Mouse (Mus musculus): ENCODE data around the gene Adam12. TPM values are rescaled to one million over a fixed set of nuclear protein-coding genes. Genes with fewer than 3 reads are reported as not detected.

Adam12 gene
- total and polyA plus RNA-seq, 2 experiments: 0.28 TPM

- Histone ChIP-seq H3K27me3 (ENCODE audit: control insufficient read depth, insufficient read depth, low read length) (no peaks in the 10 kb centered on the region), H3K9ac (ENCODE audit: low read depth, low read length) (no peak overlapping the region), H3K36me3 (ENCODE audit: control insufficient read depth, insufficient read depth, low read length) (no peaks in the 10 kb centered on the region), H3K4me3 (ENCODE audit: insufficient read depth, low read depth, low read length) (no peak overlapping the region), H3K79me2 (ENCODE audit: control insufficient read depth, insufficient read depth, low read length) (no peaks in the 10 kb centered on the region), H3K27ac (replicated peaks; ENCODE audit: insufficient read depth, low read depth, low read length) (no peak overlapping the region), H3K4me1 (ENCODE audit: control insufficient read depth, insufficient read depth, low read length) (no peaks in the 10 kb centered on the region)
- TF ChIP-seq POLR2A (IDR thresholded peaks at IDR 0.05; ENCODE audit: extremely low read depth, insufficient read depth, low read length): no peak
- TF ChIP-seq CTCF (IDR thresholded peaks at IDR 0.05; ENCODE audit: low read depth, low read length): no peak
- DNase-seq (ENCODE audit: extremely low read depth, low read depth, low spot score): peak; percentile 6
- WGBS: 36% methylated on average over 4 of the region's 4 CpGs
Observed at GRCm38 (mm10) chr7:134261003-134261701, 29.2 kb upstream of the Adam12 start.

GRCm38 (mm10) chr7:134250273-134250870 is 18.4 kb upstream of the Adam12 start:
- no peak overlapping the region for H3K9ac ChIP-seq (ENCODE audit: low read depth, low read length)

GRCm38 (mm10) chr7:134248041-134248440 is 16.1 kb upstream of the Adam12 start:
- Histone ChIP-seq H3K27me3 (ENCODE audit: control insufficient read depth, insufficient read depth, low read length) (no peaks in the 10 kb centered on the region), H3K79me2 (ENCODE audit: control insufficient read depth, insufficient read depth, low read length) (no peaks in the 10 kb centered on the region), H3K4me1 (ENCODE audit: control insufficient read depth, insufficient read depth, low read length) (no peaks in the 10 kb centered on the region), H3K27ac (replicated peaks; ENCODE audit: insufficient read depth, low read depth, low read length) (no peak overlapping the region), H3K4me3 (ENCODE audit: insufficient read depth, low read depth, low read length) (no peak overlapping the region), H3K36me3 (ENCODE audit: control insufficient read depth, insufficient read depth, low read length) (no peaks in the 10 kb centered on the region), H3K9ac (ENCODE audit: low read depth, low read length) (no peak overlapping the region)
- WGBS: 90% methylated on average over 2 of the region's 2 CpGs
- TF ChIP-seq POLR2A (IDR thresholded peaks at IDR 0.05; ENCODE audit: extremely low read depth, insufficient read depth, low read length): no peak
- TF ChIP-seq CTCF (IDR thresholded peaks at IDR 0.05; ENCODE audit: low read depth, low read length): no peak
- DNase-seq (ENCODE audit: extremely low read depth, low read depth, low spot score): no peak

More at GRCm38 (mm10) chr7:134250273-134250870, 18.4 kb upstream of the Adam12 start:
- no peaks in the 10 kb centered on the region for H3K36me3 ChIP-seq (ENCODE audit: control insufficient read depth, insufficient read depth, low read length)
- H3K79me2 ChIP-seq (ENCODE audit: control insufficient read depth, insufficient read depth, low read length): no peaks in the 10 kb centered on the region
- DNase-seq (ENCODE audit: extremely low read depth, low read depth, low spot score): no peak
- H3K4me1 ChIP-seq (ENCODE audit: control insufficient read depth, insufficient read depth, low read length): no peaks in the 10 kb centered on the region
- H3K27ac ChIP-seq (replicated peaks; ENCODE audit: insufficient read depth, low read depth, low read length): no peak overlapping the region
- WGBS: 68% methylated on average over 7 of the region's 7 CpGs
- no peak overlapping the region for H3K4me3 ChIP-seq (ENCODE audit: insufficient read depth, low read depth, low read length)
- TF ChIP-seq CTCF (IDR thresholded peaks at IDR 0.05; ENCODE audit: low read depth, low read length): no peak
- no peak for TF ChIP-seq POLR2A (IDR thresholded peaks at IDR 0.05; ENCODE audit: extremely low read depth, insufficient read depth, low read length)
- H3K27me3 ChIP-seq (ENCODE audit: control insufficient read depth, insufficient read depth, low read length): no peaks in the 10 kb centered on the region

DNA sequence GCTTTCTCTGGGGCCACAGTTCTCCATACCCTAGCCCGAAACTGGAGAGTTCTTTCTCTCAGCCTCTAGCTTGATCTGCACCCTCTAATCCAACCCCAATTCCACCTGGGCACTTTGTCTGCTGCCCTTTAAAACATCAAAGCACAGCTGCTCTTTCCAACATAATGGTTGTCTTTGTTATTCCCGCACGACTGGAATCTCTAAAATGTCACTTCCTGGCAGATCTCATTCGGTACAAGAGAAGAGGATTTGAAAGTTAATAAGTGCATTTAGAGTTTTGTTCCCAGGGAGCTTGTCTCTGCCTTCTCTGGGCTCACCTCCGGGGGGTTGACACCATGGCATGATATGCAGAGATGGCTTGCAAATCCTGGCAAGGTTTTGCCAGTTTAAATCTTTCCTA is 14.7 kb upstream of the Adam12 start:
- WGBS: 63% methylated on average over 5 of the region's 5 CpGs
- TF ChIP-seq CTCF (IDR thresholded peaks at IDR 0.05; ENCODE audit: low read depth, low read length): no peak
- TF ChIP-seq POLR2A (IDR thresholded peaks at IDR 0.05; ENCODE audit: extremely low read depth, insufficient read depth, low read length): no peak
- H3K9ac ChIP-seq (ENCODE audit: low read depth, low read length): no peak overlapping the region

DNA sequence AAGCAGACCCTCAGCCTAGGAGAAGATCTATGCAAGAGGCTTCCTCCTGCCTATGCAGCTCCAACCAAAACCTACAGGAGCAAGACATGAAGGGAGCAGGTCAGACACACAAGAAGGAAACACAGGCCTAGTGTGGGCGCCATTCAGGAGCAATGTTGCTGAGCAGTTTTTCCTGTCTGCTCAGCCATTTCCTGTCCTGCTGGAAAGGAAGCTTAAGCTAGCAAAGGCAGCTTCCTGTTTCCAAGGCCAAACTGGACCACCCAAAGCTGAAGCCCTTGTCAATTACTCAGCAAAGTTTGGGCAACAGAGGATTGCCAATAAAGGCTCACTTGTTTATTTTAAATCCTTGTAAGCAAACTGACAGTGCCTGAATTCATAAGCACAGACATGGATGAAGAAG is 10.8 kb upstream of the Adam12 start:
- H3K4me1 ChIP-seq (ENCODE audit: control insufficient read depth, insufficient read depth, low read length): no peaks in the 10 kb centered on the region
- 83% methylated on average over 1 of the region's 1 CpGs for WGBS
- no peak for TF ChIP-seq CTCF (IDR thresholded peaks at IDR 0.05; ENCODE audit: low read depth, low read length)
- no peak for DNase-seq (ENCODE audit: extremely low read depth, low read depth, low spot score)
- no peaks in the 10 kb centered on the region for H3K79me2 ChIP-seq (ENCODE audit: control insufficient read depth, insufficient read depth, low read length)
- no peaks in the 10 kb centered on the region for H3K27me3 ChIP-seq (ENCODE audit: control insufficient read depth, insufficient read depth, low read length)
- no peaks in the 10 kb centered on the region for H3K36me3 ChIP-seq (ENCODE audit: control insufficient read depth, insufficient read depth, low read length)
- no peak overlapping the region for H3K4me3 ChIP-seq (ENCODE audit: insufficient read depth, low read depth, low read length)
- H3K27ac ChIP-seq (replicated peaks; ENCODE audit: insufficient read depth, low read depth, low read length): no peak overlapping the region; the same call in 1 of the 2 replicates
- no peak overlapping the region for H3K9ac ChIP-seq (ENCODE audit: low read depth, low read length)

More for the DNA sequence above, 14.7 kb upstream of the Adam12 start:
- H3K27ac ChIP-seq (replicated peaks; ENCODE audit: insufficient read depth, low read depth, low read length): no peak overlapping the region
- H3K79me2 ChIP-seq (ENCODE audit: control insufficient read depth, insufficient read depth, low read length): no peaks in the 10 kb centered on the region
- no peaks in the 10 kb centered on the region for H3K4me1 ChIP-seq (ENCODE audit: control insufficient read depth, insufficient read depth, low read length)
- no peaks in the 10 kb centered on the region for H3K27me3 ChIP-seq (ENCODE audit: control insufficient read depth, insufficient read depth, low read length)
- H3K36me3 ChIP-seq (ENCODE audit: control insufficient read depth, insufficient read depth, low read length): no peaks in the 10 kb centered on the region
- DNase-seq (ENCODE audit: extremely low read depth, low read depth, low spot score): no peak
- H3K4me3 ChIP-seq (ENCODE audit: insufficient read depth, low read depth, low read length): no peak overlapping the region

GRCm38 (mm10) chr7:134241212-134241611 is 9.3 kb upstream of the Adam12 start:
- Histone ChIP-seq H3K9ac (ENCODE audit: low read depth, low read length) (no peak overlapping the region), H3K79me2 (ENCODE audit: control insufficient read depth, insufficient read depth, low read length) (no peaks in the 10 kb centered on the region), H3K27ac (replicated peaks; ENCODE audit: insufficient read depth, low read depth, low read length) (no peak overlapping the region), H3K4me3 (ENCODE audit: insufficient read depth, low read depth, low read length) (no peak overlapping the region), H3K36me3 (ENCODE audit: control insufficient read depth, insufficient read depth, low read length) (no peaks in the 10 kb centered on the region), H3K27me3 (ENCODE audit: control insufficient read depth, insufficient read depth, low read length) (no peaks in the 10 kb centered on the region), H3K4me1 (ENCODE audit: control insufficient read depth, insufficient read depth, low read length) (no peaks in the 10 kb centered on the region)
- WGBS: 86% methylated on average over 4 of the region's 4 CpGs
- no peak for TF ChIP-seq POLR2A (IDR thresholded peaks at IDR 0.05; ENCODE audit: extremely low read depth, insufficient read depth, low read length)
- TF ChIP-seq CTCF (IDR thresholded peaks at IDR 0.05; ENCODE audit: low read depth, low read length): no peak
- DNase-seq (ENCODE audit: extremely low read depth, low read depth, low spot score): no peak
